Mouse (Mus musculus) testis, postnatal 10 days (tissue): ENCODE measurements around the gene Tef.
A peak's percentile ranks its signal among the peaks of the same experiment; 100 is the strongest.

Experiments
- DNase-seq: peaks from one replicate; pipeline ENCODE4 v3.0.0; 2021; ENCODE audit warnings: low spot score

The Tef gene

DNA sequence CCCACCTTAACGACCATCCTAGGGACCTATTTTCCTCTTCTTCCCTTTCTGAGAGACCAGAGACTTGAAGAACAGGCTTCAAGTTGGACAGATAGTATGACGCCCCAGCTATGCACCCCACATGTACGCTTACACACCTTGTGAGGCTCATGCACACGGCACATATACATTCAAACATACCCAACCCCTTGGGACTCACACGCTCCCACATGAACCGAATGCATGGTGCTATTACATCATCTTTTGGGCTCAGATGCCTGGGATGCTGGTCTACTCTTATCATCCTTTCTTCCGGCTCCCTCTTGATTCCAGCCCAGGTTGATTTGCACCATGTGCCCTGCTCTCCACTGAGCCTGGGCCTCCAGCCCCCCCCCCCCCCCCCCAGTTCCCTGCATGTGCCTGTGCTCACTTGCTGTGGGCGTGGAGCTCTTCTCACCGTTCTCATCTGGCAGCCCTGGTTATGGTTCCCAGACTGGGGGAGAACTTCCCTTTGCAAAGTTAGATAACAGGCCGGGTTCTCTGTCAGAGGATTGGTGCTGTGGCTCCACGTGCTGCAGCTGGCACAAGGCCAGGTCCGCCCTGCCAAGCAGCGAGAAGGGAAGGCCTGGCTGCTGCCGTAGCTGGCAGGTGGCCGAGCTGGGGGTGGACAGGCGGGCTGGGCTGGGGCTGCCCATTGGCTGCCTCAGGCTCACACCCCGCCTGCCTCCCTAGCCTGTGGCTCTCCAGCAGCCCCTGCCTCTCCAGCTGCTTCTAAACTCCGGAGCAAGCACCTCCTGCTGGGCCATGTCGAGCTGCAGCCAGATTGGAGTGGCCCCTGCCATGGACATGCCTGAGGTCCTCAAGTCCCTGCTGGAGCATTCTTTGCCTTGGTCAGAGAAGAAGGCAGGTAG lies at the start of gene Tef:
Gene Tef (plus strand): TSS at position 421 of the 890 bp plus-strand sequence.
- peak; percentile 100 for DNase-seq

DNA sequence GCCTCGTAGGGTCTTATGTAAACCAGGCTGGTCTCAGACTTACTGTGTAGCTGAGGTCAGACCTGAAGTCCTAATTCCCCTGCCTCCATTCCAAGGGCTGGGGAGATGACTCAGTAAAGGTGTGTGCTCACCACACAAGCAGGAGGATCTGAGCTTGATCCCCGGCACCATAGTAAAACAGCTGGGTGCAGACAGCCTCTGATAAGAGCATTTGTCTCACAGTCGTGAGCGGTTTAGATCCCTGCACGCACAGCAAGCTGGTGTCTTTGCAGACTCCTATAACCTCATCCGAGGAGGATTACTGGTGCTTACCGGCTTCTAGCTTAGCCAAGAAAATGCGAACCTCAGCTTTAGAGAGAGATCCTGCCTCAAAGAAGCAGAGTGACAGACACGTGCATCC lies 48.6 kb upstream of the Tef start:
- DNase-seq, result no peak

DNA sequence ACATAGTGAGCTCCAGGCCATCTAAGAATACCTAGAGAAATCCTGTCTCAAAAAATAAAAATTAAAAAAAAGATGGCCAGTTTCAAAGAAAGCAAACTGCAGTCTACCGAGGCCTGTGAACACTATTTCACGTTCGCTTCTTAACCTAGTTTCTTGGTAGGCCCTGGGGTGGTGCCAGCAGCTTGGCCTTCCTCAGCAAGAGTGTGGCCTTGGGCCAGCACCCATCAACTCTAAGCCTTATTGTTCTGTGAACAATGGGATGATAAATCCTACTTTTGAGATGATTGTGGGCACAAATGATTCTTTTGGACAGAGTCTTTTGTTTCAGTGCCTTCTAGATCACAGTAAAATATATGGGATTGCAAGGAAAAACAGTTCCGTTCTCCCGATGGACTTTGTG lies 43.5 kb upstream of the Tef start:
- peak; percentile 84 for DNase-seq

- no peak for DNase-seq
Observed at GRCm38 (mm10) chr15:81759542-81759941, 42.7 kb upstream of the Tef start.

DNA sequence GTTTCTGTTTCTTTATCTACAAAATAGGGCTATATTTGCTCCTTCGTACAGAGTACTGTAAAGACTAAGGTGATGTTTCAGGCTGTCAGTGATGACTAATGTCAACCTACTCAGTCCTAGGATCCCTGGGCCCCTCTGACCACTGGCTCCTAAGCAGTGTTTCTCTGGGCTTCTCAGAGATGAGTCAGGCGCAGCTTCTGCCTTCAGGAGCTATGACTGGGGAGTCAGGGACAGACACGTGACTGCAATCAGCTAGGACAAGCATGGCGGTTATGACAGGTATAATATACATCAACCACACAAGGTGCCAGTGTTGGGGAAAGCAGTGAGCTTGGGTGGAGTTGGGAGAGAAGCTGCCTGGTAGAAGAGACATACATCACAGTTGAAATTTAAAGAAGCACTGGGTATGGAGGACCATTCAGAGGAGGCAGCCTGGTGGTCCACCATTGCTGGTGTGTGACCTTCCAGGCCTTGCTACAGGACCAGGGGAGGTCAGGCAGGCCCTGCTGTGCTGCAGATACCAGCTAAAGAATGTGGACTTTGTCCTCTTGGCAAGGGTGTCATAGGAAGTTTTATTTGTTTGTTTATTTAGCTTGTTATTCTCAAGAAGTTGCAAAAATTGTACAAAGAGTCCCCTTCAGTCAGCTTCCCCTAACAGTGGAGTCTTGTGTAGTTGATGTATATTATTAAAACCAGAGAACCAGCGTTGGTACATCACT lies 41.7 kb upstream of the Tef start:
- no peak for DNase-seq

DNA sequence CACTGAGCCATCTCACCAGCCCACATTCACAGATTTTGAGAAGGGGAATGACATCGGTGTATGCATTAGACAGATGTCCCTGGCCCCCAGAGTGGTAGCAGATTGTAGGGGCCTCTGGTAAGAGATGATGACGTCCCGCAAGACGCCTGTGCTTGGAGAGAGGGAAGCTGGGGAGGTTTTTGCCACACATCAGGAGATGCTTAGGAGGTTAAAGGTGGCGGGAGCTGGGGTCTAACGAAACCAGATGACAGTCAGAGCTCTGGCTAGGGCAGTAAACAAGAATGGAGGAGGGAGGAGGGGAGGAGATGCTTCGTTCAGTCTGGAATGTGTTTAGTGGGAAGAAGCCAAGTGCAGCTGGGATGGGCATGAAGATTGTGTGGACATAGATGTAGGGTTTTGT lies 40.8 kb upstream of the Tef start:
- no peak for DNase-seq

- no peak for DNase-seq
Observed at GRCm38 (mm10) chr15:81761959-81762358, 40.3 kb upstream of the Tef start.

DNA sequence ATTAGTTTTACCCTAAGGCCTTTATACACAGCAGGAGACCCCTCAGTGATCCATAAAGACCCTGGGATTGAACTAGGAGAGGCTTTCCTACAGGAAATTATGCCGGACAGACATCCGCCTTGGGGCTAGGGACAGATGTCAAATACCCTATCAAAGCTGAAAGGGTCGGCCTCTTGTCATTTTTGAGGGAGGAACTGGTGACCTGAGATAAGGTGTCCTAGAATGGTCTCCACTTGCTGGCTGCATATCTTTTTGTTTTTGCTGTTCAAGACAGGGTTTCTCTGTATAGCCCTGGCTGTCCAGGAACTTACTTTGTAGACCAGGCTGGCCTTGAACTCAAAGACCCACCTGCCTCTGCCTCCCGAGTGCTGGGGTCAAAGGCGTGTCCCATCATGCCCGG lies 37.6 kb upstream of the Tef start:
- no peak for DNase-seq

- DNase-seq, result no peak
Observed at GRCm38 (mm10) chr15:81765651-81766050, 36.6 kb upstream of the Tef start.

DNA sequence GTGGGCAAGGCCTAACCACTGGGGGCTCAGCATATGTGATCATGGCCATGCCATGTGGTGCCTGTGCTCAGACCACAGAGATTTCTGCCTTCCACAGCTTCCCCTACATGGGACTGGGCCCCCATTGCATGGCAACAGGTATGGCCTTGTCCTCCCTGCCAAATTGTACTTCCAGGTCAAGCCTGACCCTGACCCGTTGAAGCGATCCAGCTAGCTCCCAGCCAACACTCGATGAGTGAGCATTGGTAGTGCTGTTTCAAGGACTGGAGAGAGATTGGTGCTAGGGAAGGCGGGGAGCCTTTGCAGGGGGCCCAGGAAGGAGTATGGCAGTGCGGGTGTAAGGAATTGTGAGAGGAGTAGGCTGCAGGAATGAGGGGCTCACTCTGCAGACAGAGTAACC lies 35.8 kb upstream of the Tef start:
- no peak for DNase-seq

DNA sequence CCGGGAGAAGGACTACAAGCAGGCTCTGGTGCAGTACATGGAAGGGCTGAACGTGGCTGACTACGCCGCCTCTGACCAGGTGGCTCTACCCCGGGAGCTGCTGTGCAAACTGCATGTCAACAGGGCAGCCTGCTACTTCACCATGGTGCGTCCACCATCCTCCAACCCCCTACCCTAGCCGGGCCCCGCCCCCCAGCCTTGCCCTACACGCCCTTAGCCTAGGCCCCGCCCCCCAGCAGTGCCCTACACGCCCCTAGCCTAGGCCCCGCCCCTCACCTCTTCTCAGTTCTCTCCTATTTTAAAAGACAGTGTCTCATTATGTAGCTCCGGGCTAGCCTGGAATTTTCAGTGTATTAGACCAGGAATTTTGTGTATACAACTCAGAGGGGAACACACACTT lies 33.2 kb upstream of the Tef start:
- DNase-seq, result peak; percentile 71

DNA sequence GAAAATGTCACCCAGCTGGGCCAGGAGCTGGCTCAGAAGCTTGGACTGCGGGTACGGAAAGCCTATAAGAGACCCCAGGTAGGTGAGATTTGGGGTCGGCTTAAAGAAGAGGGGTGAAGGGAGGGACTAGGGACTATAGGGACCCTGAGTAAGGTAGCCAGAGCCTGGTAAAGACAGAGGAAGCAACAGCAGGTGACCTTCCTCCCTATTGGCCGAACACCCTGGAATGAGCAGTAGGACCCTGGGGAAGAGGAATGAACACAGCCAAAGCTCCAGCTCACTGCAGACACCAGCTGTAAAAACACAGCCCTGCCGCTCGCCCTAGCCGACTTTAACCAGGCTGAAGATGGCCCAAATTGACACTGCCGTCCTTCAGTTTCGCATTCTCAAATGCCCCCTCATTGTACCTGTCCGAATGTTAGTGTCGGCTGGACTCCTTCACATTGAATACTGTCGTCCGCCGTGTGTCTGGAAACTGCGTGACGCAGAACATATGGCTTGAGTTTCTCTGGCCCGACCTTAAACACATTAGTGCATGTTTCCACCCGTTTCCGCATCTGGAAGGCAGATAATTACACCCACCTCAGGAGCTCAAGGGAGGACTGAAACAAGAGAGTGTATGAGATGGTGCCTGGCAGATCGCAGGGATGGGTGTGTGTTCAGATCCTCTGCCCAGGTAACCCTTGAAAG lies 29.6 kb upstream of the Tef start:
- no peak for DNase-seq

GRCm38 (mm10) chr15:81774505-81775171 lies 27.6 kb upstream of the Tef start:
- DNase-seq, result no peak

DNA sequence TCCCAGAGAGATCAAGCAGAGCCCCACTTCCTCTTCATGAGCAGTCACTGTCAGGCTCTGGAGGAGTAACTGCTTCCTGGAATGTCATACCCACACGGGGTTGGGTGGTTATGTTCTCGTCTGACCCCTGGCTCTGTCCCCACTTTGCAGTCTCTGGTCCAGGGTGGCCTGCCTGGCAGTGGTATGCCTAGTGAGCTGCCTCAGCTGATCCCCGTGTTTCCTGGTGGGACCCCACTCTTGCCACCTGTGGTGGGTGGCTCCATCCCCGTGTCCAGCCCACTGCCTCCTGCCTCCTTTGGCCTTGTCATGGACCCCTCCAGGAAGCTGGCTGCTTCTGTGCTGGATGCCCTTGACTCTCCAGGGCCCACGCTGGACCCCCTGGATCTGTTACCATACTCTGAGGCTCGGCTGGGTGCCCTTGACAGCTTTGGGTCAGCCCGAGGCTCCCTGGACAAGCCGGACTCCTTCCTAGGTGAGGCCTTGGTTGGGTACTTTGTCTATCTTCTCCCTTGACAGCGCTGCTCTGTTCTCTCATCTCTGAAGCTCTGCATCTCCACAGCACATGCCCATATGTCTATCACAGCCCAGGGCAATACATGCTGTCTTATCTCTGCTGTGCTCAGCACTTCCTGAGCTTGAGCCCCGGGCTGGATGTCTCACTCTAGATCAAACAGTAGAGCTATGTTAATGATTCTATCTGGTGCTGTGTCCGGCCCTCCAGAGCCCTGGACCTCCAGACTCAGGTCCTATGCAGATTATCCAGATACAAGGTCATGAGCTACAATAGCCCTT lies 25.4 kb upstream of the Tef start:
- no peak for DNase-seq

GRCm38 (mm10) chr15:81781816-81782215 lies 20.4 kb upstream of the Tef start:
- DNase-seq, result no peak

DNA sequence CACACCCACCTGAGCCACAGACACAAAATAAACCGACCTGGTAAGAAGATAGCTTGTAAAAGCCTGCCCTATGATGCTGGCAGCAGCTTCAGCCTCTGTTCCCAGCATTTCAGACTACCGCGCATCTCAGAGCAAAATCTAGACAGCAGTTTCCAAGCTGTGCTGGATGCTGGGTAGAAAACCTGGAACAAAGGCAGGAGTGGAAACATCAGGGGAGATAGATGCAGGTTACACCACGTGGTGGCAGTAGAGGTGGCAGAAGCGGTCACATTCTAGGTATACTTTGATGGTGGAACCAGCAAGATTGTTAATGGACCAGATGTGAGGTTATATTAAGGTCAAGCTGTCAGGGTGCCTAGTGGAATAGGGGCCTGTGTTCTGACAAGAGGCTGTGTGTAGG lies 17.5 kb upstream of the Tef start:
- DNase-seq, result no peak

- DNase-seq, result no peak
Observed at GRCm38 (mm10) chr15:81785701-81786100, 16.5 kb upstream of the Tef start.

DNA sequence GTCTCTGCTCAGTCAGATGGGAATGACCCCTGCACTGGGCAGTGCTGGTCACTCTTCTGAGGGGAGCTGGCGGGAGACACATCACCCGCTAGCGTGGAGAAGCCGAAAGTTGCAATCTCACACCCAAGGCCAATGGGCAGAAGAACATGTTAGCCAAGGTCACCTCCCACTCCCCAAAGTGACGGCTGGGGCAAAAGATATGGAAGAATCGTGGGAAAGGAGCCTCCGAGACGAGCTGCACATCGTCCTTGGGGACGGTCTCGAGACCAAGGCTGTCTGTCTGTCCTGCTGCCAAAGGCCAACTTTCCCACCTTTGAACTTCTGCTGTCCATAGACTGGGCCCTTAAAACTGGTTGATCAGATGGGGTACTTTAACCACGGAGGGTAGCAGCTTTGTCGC lies 14.7 kb upstream of the Tef start:
- no peak for DNase-seq

DNA sequence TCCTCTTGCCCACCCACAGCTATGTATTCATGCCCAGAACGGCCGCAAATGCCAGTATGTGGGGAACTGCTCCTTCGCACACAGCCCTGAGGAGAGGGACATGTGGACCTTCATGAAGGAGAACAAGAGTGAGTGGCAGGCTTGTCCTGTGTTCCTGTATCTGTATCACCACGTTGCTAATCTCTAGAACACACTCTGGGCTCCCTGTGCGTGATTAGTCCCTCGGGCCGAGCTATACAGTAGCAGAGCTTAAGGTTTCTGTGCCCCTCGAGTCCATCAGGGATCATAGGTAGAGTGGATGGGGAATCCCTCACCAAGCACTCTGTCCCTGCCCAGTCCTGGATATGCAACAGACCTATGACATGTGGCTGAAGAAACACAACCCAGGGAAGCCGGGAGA lies 9.8 kb upstream of the Tef start:
- DNase-seq, result no peak

- no peak for DNase-seq
Observed at GRCm38 (mm10) chr15:81796228-81796627, 6.0 kb upstream of the Tef start.

GRCm38 (mm10) chr15:81797861-81798260 lies 4.4 kb upstream of the Tef start:
- no peak for DNase-seq

- DNase-seq, result no peak
Observed at GRCm38 (mm10) chr15:81798421-81798820, 3.8 kb upstream of the Tef start.
